Mouse (Mus musculus) right cerebral cortex, adult 2 months (tissue): Measurements from ENCODE around the gene Dmpk.

ENCODE experiments used
- DNase-seq, 2 experiments: peaks; one replicate each; pipeline ENCODE4 v3.0.0; 2021 to 2022; ENCODE audit warnings: low spot score in 2 of 2

Gene Dmpk

GRCm38 (mm10) chr7:19096421-19096976, 12.8 kb downstream of the Dmpk start:
- DNase-seq = no peak

GRCm38 (mm10) chr7:19097217-19097616, 13.6 kb downstream of the Dmpk start:
- no peak for DNase-seq

GRCm38 (mm10) chr7:19097863-19098262, 14.2 kb downstream of the Dmpk start:
- no peak for DNase-seq

GRCm38 (mm10) chr7:19098811-19099210, 15.2 kb downstream of the Dmpk start:
- no peak for DNase-seq

- DNase-seq = no peak
Measured at GRCm38 (mm10) chr7:19100290-19100689, 16.6 kb downstream of the Dmpk start.

- DNase-seq = no peak
Measured at GRCm38 (mm10) chr7:19103741-19104140, 20.1 kb downstream of the Dmpk start.

- no peak for DNase-seq
Measured at GRCm38 (mm10) chr7:19104486-19104885, 20.8 kb downstream of the Dmpk start.

- DNase-seq = no peak
Measured at GRCm38 (mm10) chr7:19107436-19107835, 23.8 kb downstream of the Dmpk start.

GRCm38 (mm10) chr7:19109565-19109964, 25.9 kb downstream of the Dmpk start:
- DNase-seq = no peak

GRCm38 (mm10) chr7:19118028-19118771, 34.6 kb downstream of the Dmpk start, which contains the start of gene Gm4969:
Gene Gm4969 (minus strand): TSS chr7:19118368.
- DNase-seq = peak; percentile 50 to 51

- DNase-seq = no peak
Measured at GRCm38 (mm10) chr7:19119083-19119482, 35.4 kb downstream of the Dmpk start.

GRCm38 (mm10) chr7:19119631-19120429, 36.2 kb downstream of the Dmpk start, which contains the start of gene Fbxo46:
Gene Fbxo46 (plus strand): TSS chr7:19119859.
- DNase-seq = peak; percentile 93 to 94

GRCm38 (mm10) chr7:19121686-19122085, 38.0 kb downstream of the Dmpk start:
- no peak for DNase-seq

GRCm38 (mm10) chr7:19124713-19125112, 41.1 kb downstream of the Dmpk start:
- DNase-seq = no peak

- DNase-seq = no peak
Measured at GRCm38 (mm10) chr7:19127744-19128143, 44.1 kb downstream of the Dmpk start.

- no peak for DNase-seq
Measured at GRCm38 (mm10) chr7:19129396-19129795, 45.7 kb downstream of the Dmpk start.

- no peak for DNase-seq
Measured at GRCm38 (mm10) chr7:19130657-19131056, 47.0 kb downstream of the Dmpk start.

- peak; percentile 95 to 96 for DNase-seq
Measured at GRCm38 (mm10) chr7:19131324-19131848, 47.7 kb downstream of the Dmpk start.

- DNase-seq = no peak
Measured at GRCm38 (mm10) chr7:19136168-19136567, 52.5 kb downstream of the Dmpk start.

- DNase-seq = peak; percentile 50 to 63
Measured at GRCm38 (mm10) chr7:19136673-19137334, 53.2 kb downstream of the Dmpk start.

- DNase-seq = peak; percentile 62 to 73
Measured at GRCm38 (mm10) chr7:19137380-19137779, 53.7 kb downstream of the Dmpk start.
